Mouse (Mus musculus) myocyte (in vitro differentiated cells): ENCODE data around the gene Parp9.

Experiments used
- MAX ChIP-seq: IDR thresholded peaks from one replicate; pipeline ENCODE4 v1.6.1; 2011; ENCODE audit warnings: low read depth, mild to moderate bottlenecking, control low read depth
- MYOG ChIP-seq, 3 experiments: IDR thresholded peaks; one replicate each; pipeline ENCODE4 v1.6.1; 2011; ENCODE audit warnings: control low read depth in 2 of 3, low read depth in 2 of 3, mild to moderate bottlenecking in 2 of 3; ENCODE audit not compliant: insufficient read length in 2 of 3, control insufficient read depth in 1 of 3, insufficient read depth in 1 of 3
- POLR2A ChIP-seq: IDR thresholded peaks from one replicate; pipeline ENCODE4 v1.6.1; 2011; ENCODE audit warnings: low read depth, mild to moderate bottlenecking, control low read depth, moderate library complexity; ENCODE audit not compliant: insufficient read length
- REST ChIP-seq: IDR thresholded peaks from one replicate; pipeline ENCODE4 v1.6.1; 2011; ENCODE audit warnings: mild to moderate bottlenecking, control low read depth, moderate library complexity; ENCODE audit not compliant: insufficient read depth, insufficient read length
- USF1 ChIP-seq: IDR thresholded peaks from one replicate; pipeline ENCODE4 v1.6.1; 2011; ENCODE audit warnings: low read depth, mild to moderate bottlenecking, control low read depth, moderate library complexity

DNA sequence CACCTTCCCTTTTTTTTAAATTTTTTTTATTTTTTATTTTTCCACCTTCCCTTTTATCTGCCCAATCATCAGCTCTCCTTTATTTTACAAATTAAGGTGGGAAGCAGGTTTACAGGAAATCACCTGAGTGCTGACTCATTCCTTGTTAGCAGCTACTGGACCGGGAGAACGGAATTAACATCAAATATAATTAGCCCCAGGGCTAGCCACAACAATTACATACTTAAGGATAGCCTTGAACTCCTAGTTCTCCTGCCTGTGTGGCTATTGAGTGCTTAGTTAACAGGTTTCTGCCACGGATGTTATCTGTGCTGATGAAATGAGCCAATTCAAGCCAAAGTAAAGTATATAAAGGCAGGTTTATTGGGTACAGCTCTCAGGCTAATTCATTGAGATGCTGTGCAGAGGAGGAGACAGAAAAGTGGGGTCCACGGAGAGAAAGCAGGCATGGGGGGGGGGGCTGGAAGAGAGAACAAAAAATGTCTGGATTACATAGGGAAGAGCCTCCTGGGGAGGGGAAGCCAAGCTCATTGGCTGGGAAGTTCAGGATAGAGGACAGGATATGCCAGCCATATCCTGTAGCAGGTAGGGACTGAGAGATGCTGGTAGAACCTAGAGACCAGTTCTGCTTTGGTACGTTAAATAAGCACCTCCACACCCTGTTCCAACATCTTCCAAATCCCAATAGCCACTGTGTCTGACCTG lies 28.3 kb downstream of the Parp9 start:
- no peak for TF ChIP-seq POLR2A
- TF ChIP-seq REST = no peak
- TF ChIP-seq MYOG (IDR thresholded peaks at IDR 0.05; ENCODE audit: control insufficient read depth in 1 of 3, insufficient read depth in 1 of 3, insufficient read length in 2 of 3, low read depth in 2 of 3) = no peak
- no peak for TF ChIP-seq USF1
- TF ChIP-seq MAX = no peak
